Mouse (Mus musculus) CH12.LX (cell line): ENCODE results near the gene Spty2d1. TPM values are rescaled to one million over a fixed set of nuclear protein-coding genes. Genes with fewer than 3 reads are reported as not detected.

Experiments used
- DNase-seq: peaks from one replicate; pipeline ENCODE4 v3.0.0-alpha.2; 2013; ENCODE audit errors: extremely low read depth
- H3K27ac ChIP-seq: 2 replicates; pipeline ENCODE4 v1.5.1; 2012; ENCODE audit warnings: low read depth, mild to moderate bottlenecking, control low read depth, moderate library complexity; ENCODE audit not compliant: insufficient read depth
- H3K27me3 ChIP-seq: replicated peaks from 2 replicates; pipeline ENCODE3; 2012; ENCODE audit warnings: inconsistent platforms
- H3K36me3 ChIP-seq, 2 experiments: replicated peaks in 1 of 2; 2 replicates each; pipeline versions ENCODE3 to v1.6.1; 2012; ENCODE audit warnings: inconsistent platforms in 1 of 2, low read length in 1 of 2, mild to moderate bottlenecking in 1 of 2, mixed read lengths in 1 of 2, moderate library complexity in 1 of 2; ENCODE audit not compliant: control insufficient read depth in 1 of 2, insufficient read depth in 1 of 2
- H3K4me1 ChIP-seq, 2 experiments: 2 replicates each; pipeline ENCODE4 v1.6.1; 2012; ENCODE audit warnings: inconsistent platforms in 1 of 2, moderate library complexity in 1 of 2; ENCODE audit not compliant: insufficient read depth in 2 of 2, control insufficient read depth in 1 of 2
- H3K4me2 ChIP-seq: 2 replicates; pipeline ENCODE4 v1.6.1; 2012; ENCODE audit warnings: low read depth, mild to moderate bottlenecking, control low read depth; ENCODE audit not compliant: poor library complexity, insufficient read depth, severe bottlenecking
- H3K4me3 ChIP-seq, 3 experiments: fragments of 150-350 bp in 1 of 3; sonication (generic) in 1 of 3; replicated peaks in 1 of 3; 2 replicates each; pipeline versions ENCODE3 to v1.5.1; 2011 to 2012; ENCODE audit warnings: low read depth in 2 of 3, low read length in 2 of 3, mild to moderate bottlenecking in 2 of 3, moderate library complexity in 2 of 3, control low read depth in 1 of 3, improper control_type of control experiment in 1 of 3, inconsistent platforms in 1 of 3, mixed read lengths in 1 of 3; ENCODE audit not compliant: poor library complexity in 1 of 3
- H3K79me2 ChIP-seq: replicated peaks from 2 replicates; pipeline ENCODE4 v1.6.1; 2012; ENCODE audit warnings: mild to moderate bottlenecking, moderate library complexity; ENCODE audit not compliant: control insufficient read depth, poor library complexity, insufficient read depth, severe bottlenecking; ENCODE audit errors: extremely low read depth
- H3K9ac ChIP-seq: 2 replicates; pipeline ENCODE4 v1.6.1; 2012; ENCODE audit warnings: low read depth, mild to moderate bottlenecking, control low read depth, moderate library complexity; ENCODE audit not compliant: insufficient read depth
- H3K9me3 ChIP-seq: replicated peaks from 2 replicates; pipeline ENCODE3; 2012; ENCODE audit warnings: low read length, inconsistent platforms, mixed read lengths
- BHLHE40 ChIP-seq: IDR thresholded peaks from 2 replicates; pipeline ENCODE4 v1.6.1; 2011; ENCODE audit warnings: mild to moderate bottlenecking, low read depth, low read length, improper control_type of control experiment
- CHD1 ChIP-seq: IDR thresholded peaks from 2 replicates; pipeline ENCODE4 v1.6.1; 2012; ENCODE audit warnings: low read depth, low read length, improper control_type of control experiment, inconsistent platforms
- CTCF ChIP-seq, 2 experiments: IDR thresholded peaks in 1 of 2; conservative IDR thresholded peaks in 1 of 2; 2 replicates each; pipeline ENCODE4 v1.5.1; 2011 to 2012; ENCODE audit warnings: low read depth in 2 of 2, low read length in 2 of 2, improper control_type of control experiment in 1 of 2, inconsistent platforms in 1 of 2, mild to moderate bottlenecking in 1 of 2, moderate library complexity in 1 of 2
- E2F4 ChIP-seq: IDR thresholded peaks from 2 replicates; pipeline ENCODE4 v1.6.1; 2011; ENCODE audit warnings: low read depth, low read length, improper control_type of control experiment; ENCODE audit not compliant: insufficient replicate concordance
- ELF1 ChIP-seq: IDR thresholded peaks from 2 replicates; pipeline ENCODE4 v1.6.1; 2014; ENCODE audit warnings: low read depth, mild to moderate bottlenecking, inconsistent platforms, low read length, improper control_type of control experiment
- EP300 ChIP-seq: IDR thresholded peaks from 2 replicates; pipeline ENCODE4 v1.6.1; 2011; ENCODE audit warnings: low read length, improper control_type of control experiment
- ETS1 ChIP-seq: conservative IDR thresholded peaks from 2 replicates; pipeline ENCODE4 v1.6.1; 2012; ENCODE audit warnings: low read depth, mild to moderate bottlenecking, inconsistent platforms, low read length, improper control_type of control experiment, moderate library complexity
- HCFC1 ChIP-seq: IDR thresholded peaks from 2 replicates; pipeline ENCODE4 v1.6.1; 2012; ENCODE audit warnings: low read depth, mild to moderate bottlenecking, inconsistent platforms, low read length, improper control_type of control experiment
- IRF4 ChIP-seq: IDR thresholded peaks from 2 replicates; pipeline ENCODE4 v1.6.1; 2014; ENCODE audit warnings: low read depth, mild to moderate bottlenecking, inconsistent platforms, low read length, improper control_type of control experiment
- JUND ChIP-seq: conservative IDR thresholded peaks from 2 replicates; pipeline ENCODE4 v1.6.1; 2011; ENCODE audit warnings: low read depth, low read length, improper control_type of control experiment
- KAT2A ChIP-seq: IDR thresholded peaks from 2 replicates; pipeline ENCODE4 v1.6.1; 2012; ENCODE audit warnings: low read length, improper control_type of control experiment, inconsistent platforms; ENCODE audit not compliant: insufficient replicate concordance
- MEF2A ChIP-seq: IDR thresholded peaks from 2 replicates; pipeline ENCODE4 v1.6.1; 2014; ENCODE audit warnings: low read depth, mild to moderate bottlenecking, inconsistent platforms, low read length, improper control_type of control experiment, borderline replicate concordance
- MXI1 ChIP-seq: IDR thresholded peaks from 2 replicates; pipeline ENCODE4 v1.6.1; 2011; ENCODE audit warnings: mild to moderate bottlenecking, low read depth, low read length, improper control_type of control experiment
- NELFE ChIP-seq: IDR thresholded peaks from 2 replicates; pipeline ENCODE4 v1.6.1; 2011; ENCODE audit warnings: low read depth, low read length, improper control_type of control experiment
- POLR2A ChIP-seq: IDR thresholded peaks from 2 replicates; pipeline ENCODE4 v1.6.1; 2011; ENCODE audit warnings: low read depth, mild to moderate bottlenecking, improper control_type of control experiment, low read length
- POLR2AphosphoS2 ChIP-seq: IDR thresholded peaks from 2 replicates; pipeline ENCODE4 v1.6.1; 2011; ENCODE audit warnings: low read depth, low read length, improper control_type of control experiment
- SIN3A ChIP-seq: IDR thresholded peaks from 2 replicates; pipeline ENCODE4 v1.6.1; 2012; ENCODE audit warnings: low read length, improper control_type of control experiment, inconsistent platforms
- SMC3 ChIP-seq: IDR thresholded peaks from 2 replicates; pipeline ENCODE4 v1.6.1; 2011; ENCODE audit warnings: low read depth, low read length, improper control_type of control experiment
- TBP ChIP-seq: conservative IDR thresholded peaks from 2 replicates; pipeline ENCODE4 v1.6.1; 2011; ENCODE audit warnings: low read depth, low read length, improper control_type of control experiment
- UBTF ChIP-seq: IDR thresholded peaks from 2 replicates; pipeline ENCODE4 v1.6.1; 2012; ENCODE audit warnings: low read depth, mild to moderate bottlenecking, inconsistent platforms, low read length, improper control_type of control experiment, moderate library complexity
- USF1 ChIP-seq: IDR thresholded peaks from 2 replicates; pipeline ENCODE4 v1.6.1; 2014; ENCODE audit warnings: low read depth, mild to moderate bottlenecking, inconsistent platforms, low read length, improper control_type of control experiment
- USF2 ChIP-seq: conservative IDR thresholded peaks from 2 replicates; pipeline ENCODE4 v1.6.1; 2011; ENCODE audit warnings: low read depth, low read length, improper control_type of control experiment
- ZC3H11A ChIP-seq: IDR thresholded peaks from 2 replicates; pipeline ENCODE4 v1.6.1; 2012; ENCODE audit warnings: low read depth, mild to moderate bottlenecking, inconsistent platforms, low read length, improper control_type of control experiment
- ZKSCAN1 ChIP-seq: IDR thresholded peaks from 2 replicates; pipeline ENCODE4 v1.6.1; 2012; ENCODE audit warnings: low read depth, inconsistent platforms, low read length, improper control_type of control experiment, borderline replicate concordance
- ZMIZ1 ChIP-seq: IDR thresholded peaks from 2 replicates; pipeline ENCODE4 v1.6.1; 2012; ENCODE audit warnings: low read depth, mild to moderate bottlenecking, inconsistent platforms, low read length, improper control_type of control experiment
- ZNF384 ChIP-seq: IDR thresholded peaks from 2 replicates; pipeline ENCODE4 v1.6.1; 2012; ENCODE audit warnings: low read depth, low read length, improper control_type of control experiment, inconsistent platforms
- dilution Hi-C: fragments of 300-500 bp; cut with MboI; formaldehyde crosslinking; loops from 2 replicates; pipeline ENCODE4 v1.14.3; 2020; ENCODE audit warnings: low sequenced_read_pairs; ENCODE audit not compliant: extremely low pct_unique_long_range_greater_than_20kb, extremely low pct_ligation_motif_present
- in situ Hi-C: fragments of 300-500 bp; cut with MboI; formaldehyde crosslinking; loops from 3 replicates; pipeline ENCODE4 v1.14.3; 2019; ENCODE audit warnings: low sequenced_read_pairs, low pct_ligation_motif_present, low pct_unique_long_range_greater_than_20kb, mixed read lengths
- polyA plus RNA-seq: library from polyadenylated mRNA; unstranded; fragments of >175 nt; gene quantifications from 2 replicates; pipeline ENCODE4 v1.2.1, GENCODE M21; 2012; ENCODE audit warnings: low read depth; ENCODE audit not compliant: insufficient read length
- total RNA-seq, 2 experiments: library from RNA; depleted of rRNA; stranded (reverse); fragments of 300-350 nt in 1 of 2; fragments of >200 nt in 1 of 2; gene quantifications; 2 replicates each; pipeline ENCODE4 v1.2.3; 2012 to 2014

Gene Spty2d1
- total and polyA plus RNA-seq, 3 experiments = 10.5 to 32.6 (median 22.9) TPM

GRCm38 (mm10) chr7:47019641-47020040 lies 11.4 kb upstream of the Spty2d1 start:
- Histone ChIP-seq H3K27me3 (no peaks in the 10 kb centered on the region), H3K4me2 (no peak overlapping the region), H3K36me3 (no peaks in the 10 kb centered on the region), H3K9ac (no peak overlapping the region), H3K79me2 (no peaks in the 10 kb centered on the region), H3K9me3 (no peaks in the 10 kb centered on the region), H3K4me3 (no peak overlapping the region), H3K27ac (no peak overlapping the region), H3K4me1 (peaks cover 2 to 49% of the 10 kb centered on the region in 2 experiments; a peak in 3 of 4 replicates)
- dilution Hi-C loops = no loop called here
- TF ChIP-seq POLR2AphosphoS2 (no peak), EP300 (no peak), CTCF (conservative IDR thresholded peaks at IDR 0.05 in 1 of 2, IDR thresholded peaks at IDR 0.05 in 1 of 2; ENCODE audit: low read depth in 2 of 2, low read length in 2 of 2) (no peak), USF1 (no peak), CHD1 (no peak), E2F4 (no peak), MEF2A (no peak), SMC3 (no peak), ETS1 (no peak), USF2 (no peak), UBTF (no peak), KAT2A (no peak), ZC3H11A (no peak)
- in situ Hi-C loops = loop anchor here (5.0 kb wide), 2 partner anchors 58 to 128 kb away; no protein-coding TSS in a partner anchor
- no peak for DNase-seq

- dilution Hi-C loops (no loop called here), in situ Hi-C loops (no loop called here)
- Histone ChIP-seq H3K4me1 (peaks cover 6 to 60% of the 10 kb centered on the region in 2 experiments), H3K4me3 (no peak overlapping the region), H3K9ac (no peak overlapping the region), H3K27me3 (no peaks in the 10 kb centered on the region), H3K36me3 (no peaks in the 10 kb centered on the region), H3K9me3 (no peaks in the 10 kb centered on the region), H3K79me2 (no peaks in the 10 kb centered on the region), H3K4me2 (no peak overlapping the region), H3K27ac (no peak overlapping the region)
- no peak for DNase-seq
- TF ChIP-seq EP300 (no peak), POLR2A (no peak), ZNF384 (no peak), SIN3A (no peak), IRF4 (no peak), MEF2A (no peak), ZC3H11A (no peak), ZKSCAN1 (no peak), TBP (no peak), NELFE (no peak), HCFC1 (no peak), ZMIZ1 (no peak), BHLHE40 (no peak), JUND (no peak), E2F4 (no peak), SMC3 (no peak), ELF1 (no peak), CHD1 (no peak), ETS1 (no peak), MXI1 (no peak)
- TF ChIP-seq, all 38 proteins: peak for 0
Measured at GRCm38 (mm10) chr7:47017146-47017545, 8.9 kb upstream of the Spty2d1 start.
